Mouse (Mus musculus): Measurements from ENCODE around the gene Sardh.

Gene Sardh

GRCm38 (mm10) chr2:27248211-27248610 is at the start of gene Sardh:
Gene Sardh (minus strand): TSS chr2:27248337.
- in situ Hi-C loops (cut with MboI, MseI) = no loop called here

- in situ Hi-C loops (cut with MboI, MseI) = no loop called here
Observed at GRCm38 (mm10) chr2:27296656-27297406, 48.7 kb upstream of the Sardh start.

- in situ Hi-C loops (cut with MboI, MseI) = no loop called here
Observed at GRCm38 (mm10) chr2:27294777-27295176, 46.6 kb upstream of the Sardh start.

- in situ Hi-C loops (cut with MboI, MseI) = loop anchor here (5.0 kb wide), 1 partner anchor 143 kb away; no protein-coding TSS in a partner anchor
Observed at GRCm38 (mm10) chr2:27289019-27289418, 40.9 kb upstream of the Sardh start.

- in situ Hi-C loops (cut with MboI, MseI) = loop anchor here (5.0 kb wide), 1 partner anchor 145 kb away; no protein-coding TSS in a partner anchor
Observed at GRCm38 (mm10) chr2:27286971-27287710, 39.0 kb upstream of the Sardh start.

- in situ Hi-C loops (cut with MboI, MseI) = no loop called here
Observed at GRCm38 (mm10) chr2:27284441-27284840, 36.3 kb upstream of the Sardh start.

- in situ Hi-C loops (cut with MboI, MseI) = no loop called here
Observed at GRCm38 (mm10) chr2:27281771-27282170, 33.6 kb upstream of the Sardh start.

GRCm38 (mm10) chr2:27280920-27281611 is 32.9 kb upstream of the Sardh start:
- in situ Hi-C loops (cut with MboI, MseI) = no loop called here

- in situ Hi-C loops (cut with MboI, MseI) = no loop called here
Observed at GRCm38 (mm10) chr2:27278859-27279258, 30.7 kb upstream of the Sardh start.

- in situ Hi-C loops (cut with MboI, MseI) = no loop called here
Observed at GRCm38 (mm10) chr2:27268325-27268724, 20.2 kb upstream of the Sardh start.

GRCm38 (mm10) chr2:27265819-27266218 is 17.7 kb upstream of the Sardh start:
- in situ Hi-C loops (cut with MboI, MseI) = no loop called here

- in situ Hi-C loops (cut with MboI, MseI) = no loop called here
Observed at GRCm38 (mm10) chr2:27262984-27263383, 14.8 kb upstream of the Sardh start.

GRCm38 (mm10) chr2:27251434-27251833 is 3.3 kb upstream of the Sardh start:
- in situ Hi-C loops (cut with MboI, MseI) = no loop called here

- in situ Hi-C loops (cut with MboI, MseI) = no loop called here
Observed at GRCm38 (mm10) chr2:27247487-27247863, 662 bp downstream of the Sardh start.

- in situ Hi-C loops (cut with MboI, MseI) = no loop called here
Observed at GRCm38 (mm10) chr2:27246712-27247486, 1.2 kb downstream of the Sardh start.

- in situ Hi-C loops (cut with MboI, MseI) = no loop called here
Observed at GRCm38 (mm10) chr2:27245947-27246346, 2.2 kb downstream of the Sardh start.

GRCm38 (mm10) chr2:27237342-27237741 is 10.8 kb downstream of the Sardh start:
- in situ Hi-C loops (cut with MboI, MseI) = loop anchor here (5.0 to 10.0 kb wide), 2 partner anchors 163 to 195 kb away; partner anchors contain the start of genes Adamtsl2 and Mymk

GRCm38 (mm10) chr2:27235729-27236128 is 12.4 kb downstream of the Sardh start:
- in situ Hi-C loops (cut with MboI, MseI) = loop anchor here (5.0 to 10.0 kb wide), 2 partner anchors 161 to 193 kb away; partner anchors contain the start of genes Adamtsl2 and Mymk

GRCm38 (mm10) chr2:27232376-27232775 is 15.8 kb downstream of the Sardh start:
- in situ Hi-C loops (cut with MboI, MseI) = loop anchor here (10.0 kb wide), 1 partner anchor 158 kb away; the partner anchor contains the start of genes Adamtsl2 and Mymk

- in situ Hi-C loops (cut with MboI, MseI) = loop anchor here (10.0 kb wide), 1 partner anchor 155 kb away; the partner anchor contains the start of genes Adamtsl2 and Mymk
Observed at GRCm38 (mm10) chr2:27229481-27230105, 18.5 kb downstream of the Sardh start.

Measured in regulatory T cell (primary cell).